Mouse (Mus musculus): ENCODE measurements around the gene Ubap1l.

GRCm38 (mm10) chr9:65411326-65411725 lies 50.5 kb downstream of the Ubap1l start:
- TF ChIP-seq USF2 (conservative IDR thresholded peaks at IDR 0.05; ENCODE audit: low read depth, low read length) (no peak), CHD2 (IDR thresholded peaks at IDR 0.05; ENCODE audit: low read length) (no peak), TCF12 (IDR thresholded peaks at IDR 0.05; ENCODE audit: low read depth, low read length) (no peak), E2F4 (IDR thresholded peaks at IDR 0.05; ENCODE audit: insufficient replicate concordance, low read depth, low read length) (no peak), ELF1 (IDR thresholded peaks at IDR 0.05; ENCODE audit: low read depth, low read length) (no peak), JUND (conservative IDR thresholded peaks at IDR 0.05; ENCODE audit: low read depth, low read length) (no peak), ZC3H11A (IDR thresholded peaks at IDR 0.05; ENCODE audit: low read depth, low read length) (no peak), CTCF (conservative IDR thresholded peaks at IDR 0.05 in 1 of 2, IDR thresholded peaks at IDR 0.05 in 1 of 2; ENCODE audit: low read depth in 2 of 2, low read length in 2 of 2) (no peak), MAX (IDR thresholded peaks at IDR 0.05; ENCODE audit: low read length) (no peak), EP300 (IDR thresholded peaks at IDR 0.05; ENCODE audit: low read length) (no peak)

All from CH12.LX (cell line).